Mouse (Mus musculus): ENCODE measurements around the gene Mkrn2os.
"Not testable (repeated sequence)": the region's sequence is repeated elsewhere in the genome, so short reads cannot be mapped to it uniquely, and the experiment has no call there.

Gene Mkrn2os

DNA sequence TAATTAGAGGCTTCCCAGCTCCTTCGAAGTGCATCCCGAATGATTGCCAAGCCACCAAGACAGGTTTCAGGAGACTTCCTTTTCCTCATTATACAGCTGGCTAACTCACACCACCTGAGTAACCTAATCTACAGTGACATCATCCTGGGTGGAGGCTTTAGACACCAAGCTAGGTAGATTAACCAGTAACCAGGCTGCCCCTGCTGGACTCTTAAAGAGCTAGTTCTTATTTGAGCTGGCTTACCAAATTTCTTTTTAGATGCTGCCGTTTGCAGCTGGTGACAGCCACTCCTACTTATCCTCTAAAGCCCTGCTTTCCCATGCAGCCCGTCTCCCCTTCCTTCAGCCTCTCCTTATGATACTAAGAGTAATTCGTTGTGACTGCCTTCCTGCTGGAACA, at the start of gene Mkrn2os:
Mkrn2os (minus strand) TSS at position 119 of the 400 bp plus-strand sequence.
- no peak for DNase-seq

DNA sequence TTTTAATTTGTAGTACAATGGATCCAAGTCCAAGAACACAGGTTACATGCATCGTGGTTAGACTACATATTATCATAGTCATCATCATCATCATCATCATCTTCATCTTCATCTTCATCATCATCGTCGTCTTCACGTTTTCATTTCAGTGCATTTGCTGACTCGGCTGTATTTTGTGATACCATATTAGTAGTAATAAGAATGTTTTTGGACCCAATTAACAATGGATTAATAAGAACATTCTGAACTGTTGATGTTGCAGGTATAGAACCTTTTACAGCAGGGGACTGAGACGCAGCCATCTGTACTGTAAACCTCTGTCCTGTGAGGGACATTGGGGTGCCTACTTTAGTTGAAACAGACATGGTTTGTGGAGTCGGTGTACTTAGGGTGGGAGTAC, 45.8 kb upstream of the Mkrn2os start:
- not testable (repeated sequence) for DNase-seq

DNA sequence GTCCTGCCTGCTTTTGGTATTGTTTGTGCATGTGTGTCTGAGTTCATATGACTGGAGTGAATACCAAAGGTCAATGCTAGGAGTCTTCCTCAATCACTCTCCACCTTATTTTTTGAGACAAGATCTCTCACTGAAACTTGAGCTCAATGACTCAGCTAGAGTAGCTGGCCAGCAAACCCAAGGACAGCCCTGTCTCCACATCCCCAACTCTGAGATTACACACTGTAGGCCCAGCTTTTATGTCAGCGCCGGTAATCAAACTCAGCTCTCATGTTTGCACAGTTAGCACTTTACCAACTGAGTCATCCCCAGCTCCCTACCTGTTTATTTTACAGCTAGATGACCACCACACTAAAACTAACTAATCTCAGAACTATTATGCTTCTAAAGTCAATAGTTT, 41.6 kb upstream of the Mkrn2os start:
- no peak for DNase-seq

DNA sequence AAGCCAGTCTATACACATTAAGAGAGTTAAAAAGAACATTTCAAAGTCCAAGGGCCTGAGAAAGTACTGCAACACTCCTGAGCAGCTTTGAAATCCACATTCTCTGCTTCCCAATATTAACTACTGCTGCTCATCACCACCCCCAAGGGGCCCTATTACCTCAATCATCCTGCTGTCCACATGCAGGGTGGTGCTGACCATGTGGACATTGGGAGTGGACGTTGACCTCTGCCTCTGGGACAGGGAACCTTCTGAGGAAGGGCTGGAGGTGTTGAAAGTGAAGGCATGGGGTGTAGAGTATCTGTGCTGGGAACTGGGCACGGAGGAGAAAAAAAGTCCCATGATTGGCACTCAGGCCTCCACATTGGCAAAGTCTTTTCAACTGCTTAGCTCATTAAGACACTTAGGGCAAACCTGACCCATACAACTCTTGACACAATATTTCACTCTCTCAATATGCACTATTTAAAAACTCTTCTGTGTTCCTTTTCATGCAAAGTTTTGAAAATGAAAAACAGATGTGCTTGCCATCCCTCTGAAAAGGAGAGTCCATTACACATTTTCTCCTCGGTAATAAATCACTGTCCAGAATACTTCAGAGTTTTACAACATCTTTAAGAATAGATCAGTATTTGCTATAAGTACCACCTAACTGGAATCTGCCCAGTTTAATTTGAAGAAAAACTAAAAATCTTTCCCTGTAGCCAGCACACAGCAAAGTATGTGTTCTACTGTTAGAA, 38.9 kb upstream of the Mkrn2os start:
- no peak for DNase-seq

DNA sequence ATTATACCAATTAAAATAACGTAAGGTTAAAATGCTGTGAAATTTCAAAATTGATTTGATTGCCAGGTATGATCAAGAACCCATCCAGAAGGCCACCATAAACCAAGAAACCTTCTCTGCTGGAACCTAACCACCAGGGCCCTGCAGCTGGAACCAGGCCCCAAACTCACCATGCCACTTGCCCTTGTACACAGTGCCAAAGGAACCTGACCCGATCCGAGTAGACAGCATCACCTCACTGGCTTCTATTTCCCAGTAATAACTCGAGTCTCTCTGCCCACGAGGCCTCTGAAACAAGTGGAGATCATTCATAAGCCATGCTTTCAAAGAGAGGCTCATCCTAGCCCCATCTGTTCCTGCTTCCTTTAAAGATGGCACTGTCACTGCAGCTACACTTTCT, 33.7 kb upstream of the Mkrn2os start:
- DNase-seq = no peak

DNA sequence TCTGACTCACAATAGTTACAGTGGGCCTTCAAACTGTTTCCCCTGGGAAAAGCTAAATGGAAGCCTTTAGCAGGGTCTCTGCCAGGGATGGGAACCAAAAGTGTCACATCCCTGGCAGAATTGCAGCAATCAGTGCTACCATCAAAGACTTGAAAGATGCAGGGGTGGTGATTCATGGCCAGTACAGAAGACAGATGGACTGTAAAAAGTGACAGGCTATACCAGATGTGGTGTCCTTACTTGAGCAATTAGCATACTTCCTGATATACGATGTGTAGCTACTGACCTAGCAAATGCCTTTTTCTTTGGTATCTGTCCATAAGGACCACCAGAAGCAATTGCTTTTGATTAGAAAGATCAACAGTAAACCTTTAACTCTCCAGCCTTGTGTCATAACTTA, 28.6 kb upstream of the Mkrn2os start:
- DNase-seq = no peak

DNA sequence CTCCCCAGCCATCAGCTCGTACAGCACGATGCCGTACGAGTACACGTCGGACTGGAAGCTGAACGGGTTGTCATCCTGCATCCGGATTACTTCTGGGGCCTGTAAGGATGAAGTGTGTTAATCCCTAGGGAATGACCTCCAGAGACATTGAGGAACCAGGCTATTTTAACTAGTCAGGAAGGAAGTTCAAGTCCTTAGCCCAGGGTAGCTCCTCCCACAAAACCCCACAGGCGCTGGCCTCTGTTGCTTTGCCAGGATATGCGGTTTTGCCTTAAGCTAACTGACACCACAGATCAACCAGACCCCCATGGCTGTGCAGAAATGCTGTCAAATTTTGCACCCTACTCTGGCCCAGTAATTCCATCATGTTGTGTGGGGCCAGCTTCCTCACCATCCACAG, 27.4 kb upstream of the Mkrn2os start:
- DNase-seq = no peak

DNA sequence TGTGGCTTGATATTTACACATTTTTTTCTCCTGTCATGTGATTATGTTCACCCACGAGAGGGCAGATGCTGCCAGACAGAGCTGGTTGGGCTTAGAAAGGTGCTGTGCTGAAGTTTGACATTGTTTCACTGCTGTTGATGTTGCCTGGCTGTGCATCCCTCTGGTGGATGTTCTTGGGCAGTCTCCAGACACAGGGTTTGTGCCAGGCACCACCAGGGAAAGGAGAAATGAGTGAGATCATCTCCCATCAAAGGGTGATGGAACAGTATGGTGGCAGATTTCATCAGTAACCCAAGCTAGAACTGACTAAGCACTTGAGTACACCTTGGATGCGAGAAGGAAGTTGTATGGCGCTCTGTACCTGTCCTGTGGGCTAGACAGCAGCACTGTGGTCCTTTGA, 23.6 kb upstream of the Mkrn2os start:
- no peak for DNase-seq

DNA sequence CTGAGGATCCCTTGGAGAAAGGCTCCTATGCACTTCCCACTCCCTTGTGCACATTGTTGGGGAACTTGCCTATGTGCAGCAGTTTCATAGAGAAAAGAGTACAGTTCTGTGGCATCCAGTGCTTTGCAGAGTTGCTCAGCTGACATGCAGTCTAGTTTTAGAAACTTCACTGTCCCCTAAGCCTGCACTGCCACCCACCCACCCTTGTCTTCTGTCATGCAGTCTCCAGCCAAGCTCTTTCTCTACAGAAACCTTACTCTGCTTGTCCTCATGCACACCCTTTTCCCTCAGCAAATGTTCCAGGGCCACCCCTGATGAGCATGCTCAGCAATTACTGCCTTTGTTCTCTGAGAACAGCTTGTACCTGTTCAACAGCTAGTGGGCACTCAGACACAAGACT, 21.4 kb upstream of the Mkrn2os start:
- DNase-seq = no peak

DNA sequence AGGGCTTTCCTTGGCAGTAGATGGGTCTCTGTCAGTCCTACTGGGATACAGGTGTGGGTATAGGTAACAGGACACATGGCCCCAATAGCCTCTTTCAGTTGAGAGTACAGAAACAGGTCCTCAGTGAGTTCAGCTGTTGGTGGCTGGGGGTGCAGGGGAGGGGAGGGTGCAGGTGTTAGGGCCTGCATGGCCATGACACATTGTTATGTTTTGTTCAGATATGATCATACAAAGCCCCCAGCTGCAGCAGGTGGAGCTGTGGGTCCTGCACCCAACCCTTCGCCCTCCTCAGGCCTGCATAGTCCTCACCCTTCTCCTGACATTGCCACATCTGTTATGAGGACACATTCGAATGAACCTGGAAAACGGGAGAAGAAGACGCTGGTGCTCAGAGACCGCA, 17.9 kb upstream of the Mkrn2os start:
- DNase-seq = no peak

DNA sequence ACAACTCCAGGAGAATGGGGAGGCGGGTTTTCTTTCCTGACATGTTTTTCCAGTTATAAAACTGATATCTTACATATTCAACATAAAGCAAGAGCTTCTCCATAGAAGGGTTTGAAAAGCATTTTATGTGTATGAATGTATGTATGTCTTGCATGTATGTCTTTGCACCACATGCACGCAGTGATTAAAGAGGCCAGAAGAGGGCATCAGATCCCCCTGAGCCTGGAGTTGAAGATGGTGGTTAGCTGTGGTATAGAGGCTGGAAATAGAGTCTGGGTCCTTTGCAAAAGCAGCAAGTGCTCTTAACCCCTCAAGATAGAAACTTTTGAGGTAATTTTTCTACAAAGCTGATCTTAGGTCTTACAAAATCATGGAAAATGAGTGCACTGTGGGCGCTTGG, 16.7 kb upstream of the Mkrn2os start:
- DNase-seq = no peak

DNA sequence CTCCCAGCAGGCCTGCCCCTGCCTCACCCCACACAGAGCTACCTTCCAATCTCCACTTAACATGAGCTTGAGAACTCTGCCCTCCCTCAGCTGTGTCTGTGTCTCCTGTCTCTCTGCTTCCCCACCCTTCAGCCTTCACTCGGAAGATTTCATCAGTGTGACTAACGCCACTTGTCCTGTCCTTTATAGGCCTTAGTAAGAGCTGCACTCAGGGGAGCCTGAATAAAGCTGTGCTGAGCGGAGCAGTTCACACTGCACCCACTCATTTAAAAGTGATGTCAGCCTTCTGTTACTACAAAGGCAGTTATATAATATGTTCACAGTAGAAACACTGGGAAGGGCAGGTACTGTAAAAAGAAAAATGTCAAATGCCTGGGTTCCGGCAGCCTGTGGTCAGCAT, 15.1 kb upstream of the Mkrn2os start:
- DNase-seq = no peak

DNA sequence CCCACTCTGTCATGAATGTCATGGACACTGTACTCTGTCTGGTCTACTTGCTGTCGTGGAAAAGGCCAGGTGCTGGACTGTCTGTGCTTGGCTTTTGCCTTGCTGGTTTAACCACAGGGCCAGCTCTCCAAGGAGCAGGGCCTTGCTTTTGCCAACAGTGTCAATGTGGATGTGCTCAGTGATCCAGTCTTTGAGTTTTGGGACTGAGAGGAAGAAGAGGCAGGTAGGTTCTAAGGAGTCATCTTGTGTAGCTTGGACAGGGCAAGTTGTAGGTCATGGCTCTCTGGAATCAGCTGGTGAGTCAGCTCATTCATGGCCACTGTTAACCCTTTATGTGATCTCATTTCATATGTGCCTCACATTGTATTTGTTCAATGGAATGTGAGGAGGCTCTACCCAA, 14.1 kb upstream of the Mkrn2os start:
- no peak for DNase-seq

DNA sequence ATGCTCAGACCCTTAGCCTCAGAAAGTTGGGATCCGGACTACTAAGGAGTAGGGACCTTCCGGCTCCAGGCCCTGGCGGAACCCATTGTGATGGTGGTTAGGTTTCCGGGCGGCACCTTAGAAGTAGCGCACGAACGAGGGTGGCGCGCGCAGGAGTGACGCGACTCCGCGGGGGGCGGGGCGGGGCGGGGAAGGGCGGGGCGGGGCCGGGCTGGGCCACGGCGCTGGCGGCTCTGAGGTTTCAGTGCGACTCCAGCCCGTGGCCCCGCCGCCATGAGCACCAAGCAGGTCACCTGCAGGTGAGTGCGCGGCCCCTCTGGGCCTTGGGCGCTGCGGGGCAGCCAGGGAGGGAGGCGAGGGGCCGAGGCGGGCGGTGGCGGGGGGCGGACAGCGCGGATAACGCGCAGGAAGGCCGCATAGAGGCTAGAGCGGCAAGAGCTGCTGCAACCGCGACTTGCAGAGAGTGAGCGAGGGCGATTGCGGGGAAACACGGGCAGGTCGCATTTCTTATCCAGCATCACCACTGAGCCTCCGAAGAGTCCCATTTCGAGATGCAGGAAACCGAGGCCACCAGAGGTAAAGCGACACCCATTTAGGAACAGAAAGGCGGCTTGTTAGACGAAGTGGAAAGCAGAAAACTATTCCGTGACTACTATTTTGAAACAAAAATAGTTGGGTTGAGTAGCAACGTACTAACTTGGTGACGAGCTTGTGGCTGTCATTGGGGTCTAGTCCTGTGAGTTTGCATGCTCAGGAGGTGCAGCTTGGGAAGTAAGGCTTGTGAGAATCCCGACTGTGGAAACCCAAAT, 9.5 kb upstream of the Mkrn2os start, which contains the start of gene Mkrn2:
Mkrn2 (plus strand) TSS at position 188 of the 809 bp plus-strand sequence.
- DNase-seq = peak; percentile 81

DNA sequence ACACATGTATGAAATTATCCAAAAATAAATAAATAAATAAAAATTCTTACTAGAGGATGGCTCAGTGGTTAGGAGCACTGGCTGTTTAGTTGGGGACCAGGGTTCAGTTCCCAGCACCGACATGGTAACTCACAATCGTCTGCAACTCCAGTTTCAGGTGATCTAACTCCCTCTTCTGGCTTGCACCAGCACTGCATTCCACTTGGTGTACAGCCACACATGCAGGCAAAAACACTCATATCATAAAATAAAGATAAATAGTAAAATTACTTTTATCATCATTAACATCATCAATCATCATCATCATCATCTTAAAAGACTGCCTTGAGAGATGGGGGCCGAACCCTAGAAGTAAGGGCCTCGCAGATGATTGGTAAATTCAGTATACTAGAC, 8.9 kb upstream of the Mkrn2os start:
- no peak for DNase-seq

DNA sequence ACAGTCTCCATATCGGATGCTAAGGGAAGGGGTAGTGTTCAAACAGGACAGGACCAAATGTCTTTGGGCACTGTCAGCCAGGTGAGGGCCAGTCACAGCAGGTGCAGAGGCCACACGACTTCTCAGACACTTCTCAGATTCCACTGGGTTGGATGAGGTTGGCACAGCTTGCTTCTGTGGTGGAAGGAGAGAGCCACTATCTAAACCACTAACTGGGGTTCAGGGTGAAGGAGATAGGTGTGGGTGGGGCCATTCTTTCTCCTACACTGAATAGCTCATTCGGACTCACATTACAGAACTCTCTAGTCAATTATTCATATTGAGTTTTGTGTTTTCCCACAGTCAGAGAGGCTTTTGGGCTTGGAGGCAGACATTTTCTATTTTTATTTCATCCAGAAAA, 3.3 kb upstream of the Mkrn2os start:
- DNase-seq = no peak

DNA sequence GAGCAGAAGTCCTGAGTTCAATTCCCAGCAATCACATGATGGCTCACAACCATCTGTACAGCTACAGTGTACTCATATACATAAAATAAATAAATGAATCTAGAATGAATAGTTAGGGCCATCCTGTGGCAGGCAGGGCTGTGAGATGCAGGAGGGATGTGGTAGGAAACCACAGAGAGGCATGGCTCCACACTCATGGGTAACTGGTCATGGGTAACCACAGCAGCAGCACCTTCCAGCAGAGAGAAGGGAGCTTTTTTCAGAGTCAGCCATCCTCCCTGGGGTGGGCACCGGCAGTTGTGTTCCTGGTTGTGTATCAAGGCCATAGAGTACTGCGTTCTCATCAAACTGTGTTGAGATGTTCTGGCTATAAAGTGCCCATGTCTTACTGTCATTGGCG, 2.1 kb upstream of the Mkrn2os start:
- DNase-seq = no peak

DNA sequence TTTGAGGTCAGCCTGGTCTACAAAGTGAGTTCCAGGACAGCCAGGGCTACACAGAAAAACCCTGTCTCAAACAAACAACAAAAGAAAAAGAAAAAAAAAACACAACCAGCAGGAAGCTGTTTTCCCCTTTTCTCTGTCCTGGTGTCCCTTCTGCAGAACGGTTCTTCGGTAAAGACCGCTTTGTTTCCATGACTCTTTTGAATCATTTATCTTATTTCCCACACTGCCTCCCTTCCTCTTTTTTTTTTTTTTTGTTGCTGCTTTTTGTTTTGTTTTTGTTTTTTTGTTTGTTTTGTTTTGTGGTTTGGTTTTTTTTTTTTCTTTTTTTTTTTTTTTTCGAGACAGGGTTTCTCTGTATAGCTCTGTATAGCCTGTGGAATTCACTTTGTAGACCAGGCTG, 876 bp upstream of the Mkrn2os start:
- no peak for DNase-seq

DNA sequence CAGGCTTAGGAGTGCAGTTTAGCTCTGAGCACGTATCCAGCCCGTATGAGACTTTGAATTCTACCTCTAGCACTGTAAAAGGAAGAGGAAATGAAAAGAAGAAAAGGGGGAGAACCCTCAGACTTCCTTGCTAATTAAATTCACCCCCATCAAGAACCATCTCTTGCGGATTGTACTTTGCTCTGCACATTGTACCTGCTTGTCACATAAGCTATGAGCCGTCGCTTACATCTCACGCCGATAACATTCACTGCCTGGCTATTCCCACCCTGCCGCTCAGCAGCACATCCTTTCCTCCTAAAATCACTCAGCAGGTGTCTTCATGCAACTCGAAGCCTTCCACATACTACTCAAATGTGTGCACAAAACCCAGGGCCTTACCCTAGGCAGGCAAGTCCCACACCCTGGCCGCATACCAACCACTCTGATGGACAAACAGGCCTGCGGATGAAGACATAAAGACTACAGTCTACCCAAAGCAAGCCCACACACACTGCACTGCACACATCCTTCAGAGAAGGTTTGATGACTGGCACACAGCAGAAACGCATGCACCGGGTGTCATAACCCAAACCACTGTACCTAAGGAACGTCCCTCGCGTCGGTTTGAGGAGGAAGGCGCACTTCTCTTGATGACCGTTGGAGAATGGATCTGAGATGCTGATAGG, 550 bp downstream of the Mkrn2os start:
- DNase-seq = no peak

DNA sequence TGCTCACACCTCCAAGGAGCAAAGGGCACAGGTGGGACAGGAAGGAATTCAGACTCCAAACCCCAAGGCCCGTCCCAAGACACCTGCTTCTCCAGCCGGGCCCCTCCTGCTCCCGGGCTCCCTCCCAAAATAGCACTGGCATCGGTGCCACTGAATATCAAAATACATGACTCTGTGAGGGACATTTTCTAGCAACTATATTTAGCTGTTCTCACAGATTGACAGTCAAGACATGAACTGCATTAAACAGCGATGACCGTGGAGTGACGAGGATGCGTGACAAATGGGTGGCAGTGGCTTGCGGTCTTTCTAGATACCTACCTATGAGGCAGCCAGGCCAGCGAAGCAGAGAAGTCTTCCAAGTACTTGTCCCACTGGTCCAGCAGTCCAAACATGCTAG, 6.1 kb downstream of the Mkrn2os start:
- DNase-seq = no peak

DNA sequence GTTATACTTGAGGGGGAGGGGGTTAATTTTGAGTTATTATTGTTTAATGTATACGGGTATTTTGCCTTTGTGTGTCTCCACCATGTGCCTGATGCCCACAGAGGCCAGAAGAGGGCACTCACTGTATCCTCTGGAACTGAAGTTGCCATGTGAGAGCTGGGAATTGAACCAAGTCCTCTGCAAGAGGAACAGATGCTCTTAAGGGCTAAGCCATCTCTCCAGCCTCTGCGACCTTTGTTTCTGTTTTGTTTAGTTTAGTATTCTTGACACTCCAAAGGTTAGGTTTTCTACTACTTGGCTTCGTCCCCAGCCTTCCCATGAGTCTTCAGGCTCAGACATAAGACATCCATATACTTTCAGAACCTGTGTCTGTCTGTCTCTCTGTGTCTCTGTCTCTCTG, 8.2 kb downstream of the Mkrn2os start:
- DNase-seq = no peak

DNA sequence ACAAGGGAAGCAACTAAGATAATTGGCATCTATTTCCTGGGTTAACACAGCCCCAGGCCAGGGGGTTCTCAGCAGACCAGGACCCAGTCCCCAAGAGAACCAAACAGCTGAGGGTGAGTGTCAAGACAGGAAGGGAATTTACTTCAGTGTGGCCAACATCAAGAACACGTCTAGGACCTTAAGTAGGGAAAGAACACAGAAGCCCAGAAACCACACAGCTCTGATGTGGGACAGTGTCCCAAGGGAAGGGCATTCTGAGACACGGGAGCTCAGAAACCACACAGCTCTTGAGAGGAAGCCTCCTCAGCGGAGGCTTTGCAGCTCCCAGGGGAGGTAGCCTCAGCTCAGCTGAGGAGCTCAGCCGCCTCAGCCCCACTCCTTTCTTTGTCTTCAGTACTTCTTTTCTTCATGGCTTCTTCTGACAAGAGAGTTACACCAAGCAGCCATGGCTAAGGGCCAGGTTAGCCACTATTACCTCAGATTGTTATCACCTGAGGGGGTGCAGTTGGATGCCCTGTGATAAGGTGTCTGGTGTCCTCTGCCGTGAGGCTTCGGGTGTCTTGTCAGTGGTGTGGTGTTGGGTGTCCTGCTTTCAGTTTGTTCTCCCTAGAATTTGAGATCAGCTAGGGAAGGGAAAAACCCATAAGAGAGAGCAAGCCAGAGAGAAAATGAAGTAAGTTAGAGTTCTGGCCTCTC, 8.8 kb downstream of the Mkrn2os start:
- DNase-seq = no peak

Measured in cerebellum, adult 9-11 months (tissue).